Mouse (Mus musculus) forebrain, embryonic 12.5 days (tissue): ENCODE results near the gene Angel1. TPM values are rescaled to one million over a fixed set of nuclear protein-coding genes. Genes with fewer than 3 reads are reported as not detected.
A peak's percentile ranks its signal among the peaks of the same experiment; 100 is the strongest.

Experiments
- ATAC-seq: fragments of 200-750 bp; cut with Nextera tagmentation; 2 replicates; pipeline ENCODE4 v1.8.0; 2017; ENCODE audit warnings: moderate TSS enrichment; ENCODE audit not compliant: low FRiP score
- H3K27ac ChIP-seq: fragments of 300-500 bp; sonication (generic); 2 replicates; pipeline ENCODE4 v1.5.1; 2016; ENCODE audit warnings: mild to moderate bottlenecking
- H3K27me3 ChIP-seq: fragments of 300-500 bp; sonication (generic); 2 replicates; pipeline ENCODE4 v1.6.1; 2016; ENCODE audit warnings: mild to moderate bottlenecking
- H3K36me3 ChIP-seq: fragments of 300-500 bp; sonication (generic); replicated peaks from 2 replicates; pipeline ENCODE4 v1.6.1; 2016; ENCODE audit warnings: mild to moderate bottlenecking
- H3K4me1 ChIP-seq: fragments of 300-500 bp; sonication (generic); 2 replicates; pipeline ENCODE4 v1.6.1; 2016
- H3K4me2 ChIP-seq: fragments of 300-500 bp; sonication (generic); 2 replicates; pipeline ENCODE4 v1.6.1; 2016; ENCODE audit warnings: mild to moderate bottlenecking, moderate library complexity
- H3K4me3 ChIP-seq: fragments of 300-500 bp; sonication (generic); replicated peaks from 2 replicates; pipeline ENCODE4 v1.5.1; 2016; ENCODE audit warnings: mild to moderate bottlenecking
- H3K9ac ChIP-seq: fragments of 300-500 bp; sonication (generic); 2 replicates; pipeline ENCODE4 v1.6.1; 2016; ENCODE audit warnings: mild to moderate bottlenecking
- H3K9me3 ChIP-seq: fragments of 300-500 bp; sonication (generic); 2 replicates; pipeline ENCODE4 v1.6.1; 2016
- WGBS: fragments of 180-500 bp; shearing (Covaris S2); methylation state at CpG from one replicate; pipeline ENCODE4 v1.1.7; 2016; 5-methylcytosine and 5-hydroxymethylcytosine counted together
- polyA plus RNA-seq: library from polyadenylated mRNA; unstranded; fragments of >200 nt; fragmentation: Nextera tagmentation; extraction: Ambion mirVana; gene quantifications from 2 replicates; pipeline ENCODE4 v1.2.1, GENCODE M21; 2016

Angel1 gene
- polyA plus RNA-seq, 1 experiment from 2014 or later = 13.3 TPM

- Histone ChIP-seq H3K9me3 (peaks cover 9% of the 10 kb centered on the region; the same call in 1 of the 2 replicates), H3K27me3 (no peaks in the 10 kb centered on the region; the same call in 1 of the 2 replicates), H3K4me1 (no peaks in the 10 kb centered on the region), H3K4me2 (no peak overlapping the region), H3K9ac (no peak overlapping the region), H3K4me3 (no peak overlapping the region), H3K27ac (no peak overlapping the region), H3K36me3 (no peaks in the 10 kb centered on the region)
- 83% methylated on average over 13 of the region's 13 CpGs for WGBS
- ATAC-seq = no peak
Measured at GRCm38 (mm10) chr12:86761036-86761435, 34.8 kb upstream of the Angel1 start.

DNA sequence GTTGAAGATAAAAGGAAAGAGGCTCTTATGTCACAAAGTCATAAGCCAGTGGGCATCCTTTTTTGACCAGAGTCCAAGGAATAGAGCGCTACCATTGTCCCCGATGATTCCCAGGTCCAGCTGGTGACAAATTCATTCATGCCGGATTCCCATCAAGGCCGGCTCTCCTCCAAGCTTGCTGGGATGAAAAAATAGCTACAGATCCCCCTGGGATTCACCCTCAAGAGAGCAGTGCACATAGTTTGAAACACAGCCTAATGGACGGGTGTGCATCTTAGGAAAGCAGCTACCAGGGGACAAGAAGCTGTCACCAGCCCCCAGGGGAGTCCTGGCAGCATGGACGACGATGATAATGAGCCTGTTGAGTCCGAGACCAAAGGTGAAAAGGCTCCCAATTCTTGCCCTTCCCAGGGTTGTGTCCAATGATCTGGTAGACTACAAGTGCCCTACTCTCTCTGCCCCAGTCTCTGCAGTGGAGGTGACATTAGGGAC is 8.1 kb upstream of the Angel1 start, which contains the start of gene Lrrc74a:
TSS of gene Lrrc74a (plus strand) at position 51 of the 492 bp plus-strand sequence.
- no peak for ATAC-seq
- H3K27ac ChIP-seq = no peak within 1 kb of the TSS
- 83% methylated on average over 8 of the region's 8 CpGs for WGBS
- H3K4me2 ChIP-seq = no peak within 1 kb of the TSS
- no peaks in the 10 kb centered on the region for H3K4me1 ChIP-seq
- H3K9me3 ChIP-seq = no peaks in the 10 kb centered on the region
- no peak within 1 kb of the TSS for H3K9ac ChIP-seq
- no peaks in the 10 kb centered on the region for H3K27me3 ChIP-seq
- no peaks in the 10 kb centered on the region for H3K36me3 ChIP-seq
- no peak within 1 kb of the TSS for H3K4me3 ChIP-seq

DNA sequence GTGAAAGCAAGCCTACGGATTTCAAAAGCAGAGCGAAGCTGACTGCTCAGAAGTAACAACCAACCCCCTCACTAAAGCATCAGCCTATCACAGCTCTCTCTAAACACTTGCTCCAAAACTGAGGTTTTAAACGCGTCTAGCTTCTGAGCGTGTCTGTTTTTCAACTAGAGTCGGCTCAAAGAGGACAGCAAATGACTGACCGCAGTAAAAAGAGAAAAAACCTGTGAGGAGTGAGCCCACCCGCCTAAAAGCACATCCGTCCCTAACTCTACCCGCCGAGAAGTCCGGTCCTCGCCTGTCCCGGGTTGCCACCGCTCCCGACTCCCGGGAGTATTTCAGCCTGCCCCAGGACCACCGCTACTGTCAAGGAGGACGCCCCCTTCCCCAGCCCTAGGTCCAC is 554 bp downstream of the Angel1 start:
- Histone ChIP-seq H3K27me3 (no peaks in the 10 kb centered on the region), H3K27ac (peak overlapping the region; percentile 65; the same call in 1 of the 2 replicates), H3K4me2 (peak overlapping the region; percentile 95), H3K4me3 (peak overlapping the region; percentile 77), H3K9ac (peak overlapping the region; percentile 78), H3K36me3 (0 out of 2 replicates have a peak, but pooled peaks cover 3% of the 10 kb centered on the region), H3K4me1 (peaks cover 13% of the 10 kb centered on the region), H3K9me3 (no peaks in the 10 kb centered on the region)
- peak; percentile 15; the same call in 1 of the 2 replicates for ATAC-seq
- under 1% methylated on average over 19 of the region's 19 CpGs for WGBS

- Histone ChIP-seq H3K27ac (no peak overlapping the region), H3K36me3 (0 out of 2 replicates have a peak, but pooled peaks cover 3% of the 10 kb centered on the region), H3K4me1 (peaks cover 13% of the 10 kb centered on the region), H3K9ac (no peak overlapping the region), H3K4me2 (no peak overlapping the region), H3K27me3 (no peaks in the 10 kb centered on the region), H3K4me3 (no peak overlapping the region), H3K9me3 (no peaks in the 10 kb centered on the region)
- no peak for ATAC-seq
- 74% methylated on average over 2 of the region's 2 CpGs for WGBS
Measured at GRCm38 (mm10) chr12:86724300-86724699, 2.0 kb downstream of the Angel1 start.

- H3K4me1 ChIP-seq = peaks cover 13% of the 10 kb centered on the region
- WGBS = 93% methylated on average over 5 of the region's 5 CpGs
- no peak overlapping the region for H3K27ac ChIP-seq
- ATAC-seq = no peak
- H3K27me3 ChIP-seq = no peaks in the 10 kb centered on the region
- peaks cover 15% of the 10 kb centered on the region; the same call in 1 of the 2 replicates for H3K36me3 ChIP-seq
- no peak overlapping the region for H3K4me2 ChIP-seq
- H3K9ac ChIP-seq = no peak overlapping the region
- no peaks in the 10 kb centered on the region for H3K9me3 ChIP-seq
- no peak overlapping the region for H3K4me3 ChIP-seq
Measured at GRCm38 (mm10) chr12:86721453-86721852, 4.8 kb downstream of the Angel1 start.

DNA sequence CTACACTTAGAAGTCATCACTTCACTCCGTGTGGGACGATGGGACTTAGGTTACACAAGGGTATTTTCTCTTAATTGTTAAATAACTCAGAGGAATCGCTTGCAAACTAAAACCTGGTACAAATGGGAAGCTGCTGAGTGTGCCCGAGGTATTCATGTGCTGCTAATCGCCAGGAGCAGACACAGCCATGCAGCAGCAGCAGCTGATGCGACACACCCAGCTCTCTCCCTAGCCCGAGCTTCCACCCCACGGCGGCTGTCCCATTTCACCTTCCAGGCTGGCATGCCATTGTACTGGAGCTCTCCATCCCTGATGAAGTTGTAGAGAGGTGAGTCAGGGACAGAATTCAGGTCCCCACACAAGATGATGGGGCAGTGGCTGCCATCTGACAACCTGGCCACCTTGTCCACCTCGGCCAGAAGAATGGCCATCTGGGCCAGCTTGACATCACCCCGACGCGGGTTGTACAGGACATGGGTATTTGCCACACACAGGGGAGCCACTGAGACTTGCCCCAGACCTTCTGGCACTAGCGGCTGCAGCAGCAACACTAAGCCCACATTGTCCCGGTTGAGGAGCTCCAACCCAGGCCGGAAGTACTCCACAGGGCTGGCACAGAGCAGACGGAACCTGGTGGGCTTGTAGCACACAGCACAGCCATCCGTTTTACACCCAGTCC is 6.2 kb downstream of the Angel1 start:
- no peak overlapping the region for H3K9ac ChIP-seq
- peaks cover 15% of the 10 kb centered on the region; the same call in 1 of the 2 replicates for H3K36me3 ChIP-seq
- H3K9me3 ChIP-seq = no peaks in the 10 kb centered on the region
- no peak overlapping the region for H3K4me2 ChIP-seq
- no peak overlapping the region for H3K27ac ChIP-seq
- 88% methylated on average over 18 of the region's 18 CpGs for WGBS
- H3K4me3 ChIP-seq = no peak overlapping the region
- ATAC-seq = no peak
- H3K27me3 ChIP-seq = no peaks in the 10 kb centered on the region
- H3K4me1 ChIP-seq = peaks cover 6% of the 10 kb centered on the region

GRCm38 (mm10) chr12:86716962-86717361 is 9.3 kb downstream of the Angel1 start:
- peaks cover 15% of the 10 kb centered on the region; the same call in 1 of the 2 replicates for H3K36me3 ChIP-seq
- no peak overlapping the region for H3K9ac ChIP-seq
- no peaks in the 10 kb centered on the region for H3K9me3 ChIP-seq
- H3K4me1 ChIP-seq = no peaks in the 10 kb centered on the region
- H3K27me3 ChIP-seq = no peaks in the 10 kb centered on the region
- 93% methylated on average over 11 of the region's 11 CpGs for WGBS
- H3K27ac ChIP-seq = no peak overlapping the region
- no peak overlapping the region for H3K4me3 ChIP-seq
- no peak overlapping the region for H3K4me2 ChIP-seq
- no peak for ATAC-seq

DNA sequence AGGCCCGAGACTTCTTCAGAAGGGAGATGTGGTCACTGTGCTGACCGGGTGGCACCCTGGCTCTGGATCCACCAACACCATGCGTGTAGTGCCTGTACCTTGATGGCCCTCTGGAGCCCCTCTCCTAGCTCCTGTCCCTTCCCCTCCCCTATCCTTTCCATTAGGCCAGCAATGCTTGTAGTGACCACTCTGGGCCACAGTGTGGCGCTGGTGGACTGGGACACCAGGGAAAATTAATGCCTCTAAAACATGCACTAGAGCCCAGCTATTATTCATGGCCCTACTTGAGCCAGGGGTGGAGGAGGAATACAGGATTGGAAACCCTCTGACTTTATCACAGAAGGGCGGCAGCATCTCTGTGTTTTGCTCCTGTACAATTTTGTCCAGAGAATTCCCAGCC is 10.9 kb downstream of the Angel1 start:
- H3K9me3 ChIP-seq = no peaks in the 10 kb centered on the region
- no peak for ATAC-seq
- H3K36me3 ChIP-seq = peaks cover 12% of the 10 kb centered on the region; the same call in 1 of the 2 replicates
- no peaks in the 10 kb centered on the region for H3K27me3 ChIP-seq
- no peak overlapping the region for H3K4me2 ChIP-seq
- no peak overlapping the region for H3K27ac ChIP-seq
- no peak overlapping the region for H3K9ac ChIP-seq
- 49% methylated on average over 5 of the region's 5 CpGs for WGBS
- H3K4me1 ChIP-seq = no peaks in the 10 kb centered on the region
- no peak overlapping the region for H3K4me3 ChIP-seq

DNA sequence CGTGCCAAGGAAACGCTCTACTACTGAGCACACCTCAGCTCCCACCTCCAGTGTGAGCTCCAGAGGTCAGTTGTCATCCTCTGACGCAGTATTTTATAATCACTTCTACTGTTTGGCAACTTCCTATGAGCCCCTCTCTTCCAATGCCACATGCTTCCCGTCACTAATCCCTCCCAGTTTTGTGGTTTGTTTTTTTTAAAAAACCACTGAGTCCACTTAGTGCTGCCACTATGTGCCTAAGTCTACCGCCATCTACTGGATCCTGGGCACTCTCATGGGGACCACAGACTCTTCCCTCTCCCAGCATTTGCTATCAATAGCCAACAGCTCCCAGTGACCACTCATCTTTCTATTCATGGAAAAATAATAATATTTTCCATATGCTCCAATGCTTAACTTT is 12.2 kb downstream of the Angel1 start:
- Histone ChIP-seq H3K36me3 (peaks cover 12% of the 10 kb centered on the region; the same call in 1 of the 2 replicates), H3K27ac (no peak overlapping the region), H3K4me2 (no peak overlapping the region), H3K27me3 (no peaks in the 10 kb centered on the region), H3K9ac (no peak overlapping the region), H3K9me3 (no peaks in the 10 kb centered on the region), H3K4me3 (no peak overlapping the region), H3K4me1 (no peaks in the 10 kb centered on the region)
- no peak for ATAC-seq
- 74% methylated on average over 5 of the region's 5 CpGs for WGBS

DNA sequence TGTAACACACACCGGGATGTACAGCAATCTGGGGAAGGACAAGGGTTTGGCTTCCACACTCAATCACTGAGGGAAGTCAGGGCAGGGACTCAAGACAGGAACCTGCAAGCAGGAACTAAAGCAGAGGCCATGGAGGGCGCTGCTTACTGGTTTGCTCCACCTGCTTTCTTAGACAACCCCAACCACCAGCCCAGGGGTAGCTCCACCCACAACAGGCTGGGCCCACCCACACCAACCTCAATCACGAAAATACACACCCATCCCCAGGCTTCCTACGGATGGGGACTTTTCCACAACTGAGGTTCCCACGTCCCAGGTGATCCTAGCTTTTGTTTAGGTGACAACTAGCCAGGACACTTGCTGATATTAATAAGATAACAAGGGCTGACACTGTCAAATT is 20.4 kb downstream of the Angel1 start:
- Histone ChIP-seq H3K36me3 (peaks cover 3% of the 10 kb centered on the region; the same call in 1 of the 2 replicates), H3K9ac (no peak overlapping the region), H3K27ac (no peak overlapping the region), H3K4me2 (no peak overlapping the region), H3K4me3 (no peak overlapping the region), H3K9me3 (no peaks in the 10 kb centered on the region), H3K4me1 (peaks cover 10% of the 10 kb centered on the region), H3K27me3 (no peaks in the 10 kb centered on the region)
- 80% methylated on average over 5 of the region's 5 CpGs for WGBS
- no peak for ATAC-seq

GRCm38 (mm10) chr12:86702690-86703089 is 23.6 kb downstream of the Angel1 start:
- 79% methylated on average over 3 of the region's 3 CpGs for WGBS
- ATAC-seq = no peak
- Histone ChIP-seq H3K27ac (no peak overlapping the region), H3K36me3 (peaks cover 3% of the 10 kb centered on the region; the same call in 1 of the 2 replicates), H3K4me2 (no peak overlapping the region), H3K4me3 (no peak overlapping the region), H3K9me3 (0 out of 2 replicates have a peak, but pooled peaks cover 1% of the 10 kb centered on the region), H3K9ac (no peak overlapping the region), H3K4me1 (peaks cover 32% of the 10 kb centered on the region), H3K27me3 (no peaks in the 10 kb centered on the region)

DNA sequence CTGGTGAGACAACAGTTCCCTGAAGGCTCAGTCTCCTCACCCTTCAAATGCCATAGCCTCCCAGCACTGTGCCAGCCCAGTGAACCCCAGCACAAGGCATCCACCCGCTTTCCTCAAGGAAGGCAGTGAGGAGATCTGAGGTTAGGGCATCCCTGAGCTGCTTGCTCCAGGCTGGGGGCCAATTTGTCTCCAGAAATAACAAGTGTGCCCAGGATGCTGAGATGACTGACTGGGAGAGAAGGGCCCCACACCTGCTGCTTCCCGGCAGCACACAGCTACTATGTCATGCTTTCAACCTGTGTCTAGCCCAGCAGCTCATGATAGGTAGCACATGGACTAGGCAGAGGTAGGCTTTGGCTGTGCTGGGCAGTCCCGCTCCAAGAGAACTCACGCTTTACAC is 24.8 kb downstream of the Angel1 start:
- Histone ChIP-seq H3K4me2 (no peak overlapping the region), H3K36me3 (peaks cover 5% of the 10 kb centered on the region; the same call in 1 of the 2 replicates), H3K9ac (no peak overlapping the region), H3K27ac (peak overlapping the region; percentile 13; the same call in 1 of the 2 replicates), H3K4me1 (peaks cover 32% of the 10 kb centered on the region), H3K9me3 (0 out of 2 replicates have a peak, but pooled peaks cover 2% of the 10 kb centered on the region), H3K27me3 (no peaks in the 10 kb centered on the region), H3K4me3 (no peak overlapping the region)
- no peak for ATAC-seq
- WGBS = 91% methylated on average over 4 of the region's 4 CpGs
